Mouse (Mus musculus) embryonic facial prominence, embryonic 13.5 days (tissue): Measurements from ENCODE around the gene Hspa5. TPM values are rescaled to one million over a fixed set of nuclear protein-coding genes. Genes with fewer than 3 reads are reported as not detected.

Source experiments
- ATAC-seq: fragments of 200-750 bp; cut with Nextera tagmentation; 2 replicates; pipeline ENCODE4 v1.8.0; 2017; ENCODE audit warnings: low read depth; ENCODE audit not compliant: insufficient number of reproducible peaks, insufficient read depth, low FRiP score, low TSS enrichment
- H3K27ac ChIP-seq: fragments of 300-500 bp; sonication (generic); 2 replicates; pipeline ENCODE4 v1.5.1; 2015; ENCODE audit warnings: moderate library complexity, mild to moderate bottlenecking, inconsistent platforms
- H3K27me3 ChIP-seq: fragments of 300-500 bp; sonication (generic); 2 replicates; pipeline ENCODE4 v1.6.1; 2015; ENCODE audit warnings: mild to moderate bottlenecking, inconsistent platforms
- H3K36me3 ChIP-seq: fragments of 300-500 bp; sonication (generic); 2 replicates; pipeline ENCODE4 v1.6.1; 2015; ENCODE audit warnings: mild to moderate bottlenecking, inconsistent platforms
- H3K4me1 ChIP-seq: fragments of 300-500 bp; sonication (generic); 2 replicates; pipeline ENCODE4 v1.6.1; 2015; ENCODE audit warnings: inconsistent platforms
- H3K4me2 ChIP-seq: fragments of 300-500 bp; sonication (generic); 2 replicates; pipeline ENCODE4 v1.6.1; 2015; ENCODE audit warnings: moderate library complexity, mild to moderate bottlenecking, inconsistent platforms
- H3K4me3 ChIP-seq: fragments of 300-500 bp; sonication (generic); 2 replicates; pipeline ENCODE4 v1.5.1; 2015; ENCODE audit warnings: mild to moderate bottlenecking, inconsistent platforms
- H3K9ac ChIP-seq: fragments of 300-500 bp; sonication (generic); 2 replicates; pipeline ENCODE4 v1.6.1; 2015; ENCODE audit warnings: mild to moderate bottlenecking, inconsistent platforms
- H3K9me3 ChIP-seq: fragments of 300-500 bp; sonication (generic); 2 replicates; pipeline ENCODE4 v1.6.1; 2016; ENCODE audit warnings: inconsistent platforms
- WGBS: fragments of 180-500 bp; shearing (Covaris S2); methylation state at CpG from one replicate; pipeline ENCODE4 v1.1.7; 2015; ENCODE audit warnings: mixed read lengths; 5-methylcytosine and 5-hydroxymethylcytosine counted together
- polyA plus RNA-seq: library from polyadenylated mRNA; unstranded; fragments of >200 nt; fragmentation: Nextera tagmentation; extraction: Ambion mirVana; gene quantifications from 2 replicates; pipeline ENCODE4 v1.2.1, GENCODE M21; 2015

The Hspa5 gene
- polyA plus RNA-seq, 1 experiment from 2014 or later: 753 TPM

- H3K4me1 ChIP-seq: no peaks in the 10 kb centered on the region
- 92% methylated on average over 2 of the region's 2 CpGs for WGBS
- no peak overlapping the region for H3K27ac ChIP-seq
- no peak for ATAC-seq
- H3K9ac ChIP-seq: no peak overlapping the region
- H3K27me3 ChIP-seq: no peaks in the 10 kb centered on the region
- no peaks in the 10 kb centered on the region for H3K9me3 ChIP-seq
- no peak overlapping the region for H3K4me3 ChIP-seq
- H3K4me2 ChIP-seq: no peak overlapping the region
- peaks cover 62% of the 10 kb centered on the region for H3K36me3 ChIP-seq
Observed at GRCm38 (mm10) chr2:34818492-34818891, 46.7 kb downstream of the Hspa5 start.

GRCm38 (mm10) chr2:34825827-34826459, 54.2 kb downstream of the Hspa5 start, which contains the start of gene Fbxw2:
Gene Fbxw2 (minus strand): TSS chr2:34826311.
- ATAC-seq: peak; percentile 88
- peaks cover 19% of the 10 kb centered on the region for H3K4me1 ChIP-seq

GRCm38 (mm10) chr2:34826460-34827231, 54.9 kb downstream of the Hspa5 start:
- Histone ChIP-seq H3K4me1 (peaks cover 19% of the 10 kb centered on the region), H3K4me3 (peak overlapping the region; percentile 98), H3K27me3 (0 out of 2 replicates have a peak, but pooled peaks cover 2% of the 10 kb centered on the region), H3K4me2 (peak overlapping the region; percentile 92), H3K9me3 (0 out of 2 replicates have a peak, but pooled peaks cover 4% of the 10 kb centered on the region), H3K27ac (peak overlapping the region; percentile 75), H3K36me3 (peaks cover 14% of the 10 kb centered on the region), H3K9ac (peak overlapping the region; percentile 98)
- ATAC-seq: no peak
- 36% methylated on average over 20 of the region's 21 CpGs for WGBS

More at GRCm38 (mm10) chr2:34825827-34826459, 54.2 kb downstream of the Hspa5 start, which contains the start of gene Fbxw2:
- Histone ChIP-seq H3K27me3 (0 out of 2 replicates have a peak, but pooled peaks cover 2% of the 10 kb centered on the region), H3K27ac (peak within 1 kb of the TSS; percentile 75), H3K4me3 (peak within 1 kb of the TSS; percentile 98), H3K9ac (peak within 1 kb of the TSS; percentile 98), H3K9me3 (0 out of 2 replicates have a peak, but pooled peaks cover 4% of the 10 kb centered on the region), H3K4me2 (peak within 1 kb of the TSS; percentile 92), H3K36me3 (peaks cover 18% of the 10 kb centered on the region)
- under 1% methylated on average over 51 of the region's 57 CpGs for WGBS

Other genes with a start within 250 kb of the Hspa5 start
- gene Gapvd1, start 16.7 kb upstream of the Hspa5 start, polyA plus RNA-seq: 92.3 and 97.1 TPM in 2 replicates
- gene Rabepk, start 27.9 kb downstream of the Hspa5 start, polyA plus RNA-seq: 32.2 and 35.8 TPM in 2 replicates
- 94.5 and 97.7 TPM in 2 replicates for gene Fbxw2, start 54.3 kb downstream of the Hspa5 start, polyA plus RNA-seq
- 0.15 TPM in 1 of 2 replicates, not detected in the other for gene Gm34653, start 61.0 kb downstream of the Hspa5 start, polyA plus RNA-seq
- 0.15 TPM in 2 replicates for gene Cutal, start 102.4 kb downstream of the Hspa5 start, polyA plus RNA-seq
- 96.4 and 101 TPM in 2 replicates for gene Psmd5, start 103.0 kb downstream of the Hspa5 start, polyA plus RNA-seq
- gene Phf19, start 142.1 kb downstream of the Hspa5 start, polyA plus RNA-seq: 3.5 and 5.2 TPM in 2 replicates
- 2.4 and 4.3 TPM in 2 replicates for gene Traf1, start 189.8 kb downstream of the Hspa5 start, polyA plus RNA-seq